Mouse (Mus musculus) lung, postnatal 0 days (tissue): ENCODE measurements around the gene Zfp217.

Source experiments
- CTCF ChIP-seq: IDR thresholded peaks from 2 replicates; pipeline ENCODE4 v1.5.1; 2016; ENCODE audit warnings: antibody characterized with exemption, mild to moderate bottlenecking
- EP300 ChIP-seq: IDR thresholded peaks from 2 replicates; pipeline ENCODE4 v1.6.1; 2016; ENCODE audit warnings: antibody characterized with exemption, mild to moderate bottlenecking, control low read depth

- TF ChIP-seq CTCF = no peak
- no peak for TF ChIP-seq EP300
These were observed 28.5 kb upstream of the Zfp217 start for GRCm38 (mm10) chr2:170176284-170176926.
